Mouse (Mus musculus): Measurements from ENCODE around the gene Lbh. TPM values are rescaled to one million over a fixed set of nuclear protein-coding genes. Genes with fewer than 3 reads are reported as not detected.

Gene Lbh
- total RNA-seq, 2 experiments from 2014 or later = 46.5 to 47.0 TPM

DNA sequence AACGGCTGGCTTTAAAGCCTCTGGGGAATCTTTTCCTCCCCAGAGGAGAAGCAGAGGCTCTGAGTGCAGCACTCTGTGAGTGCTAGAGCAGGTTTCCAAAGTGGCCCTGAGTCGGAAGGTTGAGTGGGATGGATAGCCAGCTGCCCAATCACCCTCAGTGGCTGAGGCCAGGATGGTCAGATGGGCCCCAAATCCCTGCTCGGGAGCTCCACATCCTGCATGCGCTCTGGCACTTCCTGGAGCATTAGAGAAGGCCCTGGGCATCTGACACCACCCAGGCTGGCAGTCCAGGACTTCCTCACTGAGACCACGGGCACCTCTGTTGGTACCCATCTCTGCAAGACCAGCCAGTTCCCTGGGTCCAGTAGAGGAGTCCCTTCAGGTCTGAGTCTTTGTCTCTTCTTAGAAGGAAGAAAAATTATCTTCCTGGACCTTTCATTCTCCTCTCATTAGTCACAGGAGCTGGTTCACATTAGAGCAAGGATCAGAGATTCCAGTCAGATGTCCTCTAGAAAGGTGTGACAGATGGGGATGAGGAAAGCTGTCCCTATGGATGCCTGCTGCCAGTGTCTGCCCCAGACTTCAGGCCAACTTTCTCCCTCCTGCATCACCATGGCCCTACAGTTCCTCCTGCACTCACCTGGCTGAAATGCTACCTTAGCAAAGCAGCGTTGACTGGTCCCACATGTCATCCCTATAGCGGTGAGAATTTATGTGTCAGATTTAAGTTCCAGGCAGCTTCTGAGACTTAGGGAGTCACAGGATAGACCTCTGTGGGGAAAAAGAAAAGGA, 8.8 kb upstream of the Lbh start:
- DNase-seq (ENCODE audit: low spot score in 2 of 2) = peak in 1 of 2 experiments; percentile 1

DNA sequence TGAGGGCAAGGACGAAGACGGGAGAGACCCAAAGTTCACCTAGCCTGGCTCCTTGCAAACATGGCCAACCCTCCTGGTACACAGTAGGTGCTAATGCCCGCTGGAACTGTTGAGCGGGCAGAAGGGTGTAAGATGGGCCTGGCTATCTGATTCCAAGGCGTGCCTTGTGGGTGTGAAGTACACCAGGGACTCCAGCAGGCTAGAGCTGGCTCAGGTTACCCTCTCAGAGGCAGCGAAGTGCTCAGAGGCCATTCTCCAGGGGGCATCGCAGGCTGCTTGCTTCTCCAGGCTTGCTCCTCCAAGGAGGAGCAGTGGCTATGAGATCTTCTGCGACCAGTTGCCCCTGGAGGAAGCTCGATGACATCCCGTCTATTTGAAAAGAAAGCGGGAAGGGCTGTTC, 6.8 kb upstream of the Lbh start:
- peak in 1 of 2 experiments; percentile 2 for DNase-seq (ENCODE audit: low spot score in 2 of 2)

DNA sequence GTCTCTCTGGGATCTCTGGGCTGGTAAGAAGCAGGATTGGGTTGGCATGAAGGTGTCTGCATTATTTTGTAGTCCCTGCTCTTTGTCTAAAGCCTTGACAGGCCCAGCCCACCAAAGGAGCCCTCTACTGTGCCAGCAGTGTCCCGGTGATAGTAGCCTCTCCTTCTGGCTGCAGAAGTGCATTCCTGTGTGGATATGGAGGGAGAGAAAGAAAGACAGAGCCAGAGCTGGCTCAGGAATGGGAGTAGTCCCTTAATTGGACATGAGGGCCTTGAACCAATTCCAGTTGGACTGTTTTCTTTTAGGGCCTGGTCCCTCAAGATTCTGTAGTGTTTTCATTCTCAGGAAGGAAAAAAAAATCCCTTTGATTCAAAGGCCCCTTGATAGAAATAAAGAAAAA, 6.4 kb upstream of the Lbh start:
- no peak for DNase-seq (ENCODE audit: low spot score in 2 of 2)

- DNase-seq (ENCODE audit: low spot score in 2 of 2) = no peak
Measured at GRCm38 (mm10) chr17:72914082-72914481, 4.0 kb upstream of the Lbh start.

DNA sequence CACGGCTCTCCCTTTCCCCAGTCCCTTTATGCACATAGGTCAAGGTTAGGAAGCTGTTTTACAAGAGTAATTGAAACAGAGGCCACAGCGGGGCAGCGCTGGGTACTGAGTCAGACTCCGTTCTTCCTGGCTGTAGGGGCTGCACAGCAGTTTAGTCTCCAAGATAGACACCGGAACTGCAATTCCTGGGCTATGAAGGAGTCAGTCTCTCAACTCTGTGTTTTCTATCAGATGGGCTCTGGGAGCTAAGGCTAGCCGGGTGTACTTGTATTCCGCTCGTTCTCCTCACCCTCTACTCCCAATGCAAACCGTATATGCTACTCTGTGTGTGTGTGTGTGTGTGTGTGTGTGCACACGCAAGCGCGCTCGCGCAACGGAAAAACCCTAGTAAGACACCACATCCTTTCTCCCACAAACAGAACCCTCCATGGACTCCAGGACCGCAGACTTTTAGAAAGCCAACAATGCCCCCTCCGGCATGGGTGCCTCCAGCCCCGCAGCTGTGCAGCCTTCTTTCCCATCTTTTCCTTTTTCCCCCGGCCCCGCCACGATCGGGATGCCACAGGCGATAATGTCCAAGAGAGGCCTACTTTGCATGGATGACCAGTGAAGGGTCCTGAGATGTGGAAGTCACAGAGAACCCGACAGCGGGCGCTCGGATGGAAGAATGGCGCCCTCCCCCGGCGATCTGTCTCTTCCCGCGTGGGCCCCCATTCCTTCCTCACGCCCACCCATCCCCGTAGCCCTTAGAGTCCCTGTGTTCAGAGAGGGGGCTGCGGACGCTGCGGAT, 669 bp upstream of the Lbh start:
- peak; percentile 78 to 84 for DNase-seq (ENCODE audit: low spot score in 2 of 2)

- DNase-seq (ENCODE audit: low spot score in 2 of 2) = peak; percentile 58 to 63
Measured at GRCm38 (mm10) chr17:72918571-72919541, 751 bp downstream of the Lbh start.

DNA sequence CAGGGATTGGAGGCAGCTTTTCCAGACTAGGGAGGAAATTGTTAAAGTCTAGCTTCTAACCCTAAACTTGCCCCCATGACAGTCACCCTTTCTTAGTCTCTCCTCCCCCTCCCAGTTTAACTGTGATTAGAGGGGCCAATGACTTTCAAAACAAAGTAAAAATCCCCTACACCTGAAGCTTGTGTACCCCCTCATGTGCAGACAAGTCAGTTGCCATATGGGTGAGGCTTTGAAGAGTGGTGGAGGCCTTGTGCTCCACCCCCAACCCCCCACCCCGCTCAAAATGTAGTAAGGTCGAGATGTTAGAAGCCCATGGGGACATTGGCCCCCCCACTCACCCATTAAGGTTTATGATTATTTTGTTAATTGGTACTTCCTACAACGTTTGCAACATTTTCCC, 1.5 kb downstream of the Lbh start:
- no peak for DNase-seq (ENCODE audit: low spot score in 2 of 2)

DNA sequence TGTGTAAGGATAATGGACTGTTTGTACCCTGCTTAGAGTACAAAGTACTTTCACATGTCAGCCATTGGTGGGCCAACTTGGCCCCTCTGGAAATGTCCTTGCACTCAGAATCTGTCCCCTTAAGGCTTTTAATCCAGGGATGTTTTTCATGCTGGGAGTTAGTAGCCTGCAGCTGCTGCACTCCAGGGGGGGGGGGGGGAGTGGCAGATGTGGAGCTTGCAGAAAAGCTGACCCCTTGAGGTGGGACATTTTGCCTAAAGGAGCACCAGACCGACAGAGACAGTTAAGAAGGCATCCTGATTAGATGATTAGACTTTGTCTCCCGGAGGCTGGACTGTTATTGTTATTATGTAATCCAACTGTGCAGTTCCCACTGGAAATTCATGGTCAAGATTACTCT, 2.3 kb downstream of the Lbh start:
- no peak for DNase-seq (ENCODE audit: low spot score in 2 of 2)

GRCm38 (mm10) chr17:72920971-72921370, 2.9 kb downstream of the Lbh start:
- no peak for DNase-seq (ENCODE audit: low spot score in 2 of 2)

- no peak for DNase-seq (ENCODE audit: low spot score in 2 of 2)
Measured at GRCm38 (mm10) chr17:72922206-72922605, 4.1 kb downstream of the Lbh start.

DNA sequence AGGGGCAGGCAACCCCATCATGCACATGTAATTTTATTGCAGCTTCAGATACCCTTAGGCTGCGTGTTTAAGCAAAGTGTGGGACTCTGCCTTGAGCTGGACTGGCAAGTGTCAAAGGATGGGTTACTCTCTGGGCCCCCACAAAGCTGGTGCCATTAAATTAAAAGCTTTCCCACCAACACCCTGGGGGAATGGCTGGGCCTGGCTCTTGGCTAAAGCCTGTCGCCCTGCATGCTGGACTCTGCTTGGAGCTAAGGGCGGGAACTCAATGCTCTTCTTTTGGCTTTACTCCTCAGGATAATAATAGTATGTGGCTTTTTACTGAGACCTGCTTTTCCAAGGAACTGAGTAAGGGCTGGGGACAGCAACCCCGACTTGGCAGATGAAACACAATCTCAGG, 5.2 kb downstream of the Lbh start:
- DNase-seq (ENCODE audit: low spot score in 2 of 2) = no peak

- DNase-seq (ENCODE audit: low spot score in 2 of 2) = no peak
Measured at GRCm38 (mm10) chr17:72924295-72924694, 6.2 kb downstream of the Lbh start.

DNA sequence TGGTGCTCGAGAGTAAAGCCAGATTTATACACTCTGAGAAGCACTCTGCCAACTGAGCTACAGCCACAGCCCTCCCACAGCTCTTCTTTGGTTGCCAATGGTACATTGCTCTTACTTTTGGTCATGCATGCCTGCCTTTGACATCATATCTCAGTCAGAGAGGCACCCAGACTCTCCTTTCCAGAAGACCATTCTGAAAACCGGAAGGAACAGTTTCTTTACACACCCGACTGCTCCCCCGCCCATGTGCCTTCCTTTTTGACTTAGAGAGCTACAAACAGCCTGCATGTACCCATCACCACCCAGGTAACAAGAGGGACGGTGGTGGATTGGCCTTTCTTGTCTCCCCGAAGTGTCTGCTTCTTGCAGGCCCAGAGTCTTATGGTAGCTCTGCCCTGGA, 7.0 kb downstream of the Lbh start:
- DNase-seq (ENCODE audit: low spot score in 2 of 2) = no peak

- DNase-seq (ENCODE audit: low spot score in 2 of 2) = peak; percentile 67 to 73
Measured at GRCm38 (mm10) chr17:72925804-72926617, 7.9 kb downstream of the Lbh start.

- no peak for DNase-seq (ENCODE audit: low spot score in 2 of 2)
Measured at GRCm38 (mm10) chr17:72926994-72927393, 8.9 kb downstream of the Lbh start.

GRCm38 (mm10) chr17:72933116-72933515, 15.0 kb downstream of the Lbh start:
- no peak for DNase-seq (ENCODE audit: low spot score in 2 of 2)

GRCm38 (mm10) chr17:72934146-72934545, 16.0 kb downstream of the Lbh start:
- no peak for DNase-seq (ENCODE audit: low spot score in 2 of 2)

DNA sequence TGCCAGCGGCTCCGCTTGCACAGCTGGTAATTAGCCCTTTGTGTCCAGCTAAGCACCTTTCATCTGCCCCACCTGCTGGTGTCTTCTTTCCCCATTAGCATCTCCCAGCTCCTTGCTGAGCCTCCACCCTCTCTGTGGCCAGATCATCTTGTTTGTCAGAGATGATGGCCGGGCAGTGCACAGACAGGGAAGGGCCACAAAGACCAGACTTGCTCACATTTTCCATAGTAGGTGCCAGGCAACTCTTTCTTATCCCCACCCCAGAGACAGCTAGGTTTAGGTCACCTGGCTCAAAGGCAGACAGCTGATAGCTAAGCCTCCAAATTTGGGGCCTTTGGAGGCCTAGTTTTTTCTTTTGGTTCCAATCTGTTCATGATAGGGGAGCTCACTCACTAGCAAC, 16.5 kb downstream of the Lbh start:
- no peak for DNase-seq (ENCODE audit: low spot score in 2 of 2)

DNA sequence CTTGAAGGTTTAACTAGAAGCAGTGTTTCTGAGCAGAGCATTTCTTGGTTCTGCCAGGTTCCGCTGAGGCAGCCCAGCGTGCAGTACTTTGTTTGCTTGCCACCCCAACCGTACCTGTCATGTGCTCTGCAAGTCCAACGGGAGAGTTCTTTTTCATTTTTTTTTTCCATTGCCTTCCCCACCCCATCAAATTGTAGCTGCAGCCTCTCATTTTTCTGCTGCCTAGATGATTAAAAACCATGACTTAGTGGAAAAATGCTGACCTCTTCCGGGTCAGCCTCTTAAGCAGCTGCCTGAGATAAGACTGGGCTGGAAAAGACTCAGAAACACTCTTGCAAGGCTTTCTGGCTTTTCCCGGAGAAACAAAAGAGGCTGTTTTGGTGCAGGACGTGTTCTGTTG, 17.8 kb downstream of the Lbh start:
- no peak for DNase-seq (ENCODE audit: low spot score in 2 of 2)

DNA sequence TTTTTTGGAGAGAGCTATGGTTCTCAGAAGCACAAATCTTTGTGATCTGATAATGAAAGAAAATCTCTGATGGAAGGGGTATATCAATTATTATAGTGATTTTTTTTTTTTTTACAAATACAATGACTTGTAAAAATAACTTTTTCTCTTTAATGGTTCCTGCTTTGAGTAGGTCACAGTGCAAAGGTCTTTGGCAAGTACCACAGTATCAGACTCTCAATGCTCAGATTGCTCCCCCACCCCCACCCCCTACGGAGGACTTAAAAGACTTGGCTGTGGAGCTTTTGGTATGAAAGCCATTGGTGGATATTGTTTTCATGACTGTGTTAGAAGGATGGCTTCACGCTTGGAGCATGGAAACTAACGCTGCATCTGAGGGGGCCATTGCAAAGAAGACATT, 18.2 kb downstream of the Lbh start:
- no peak for DNase-seq (ENCODE audit: low spot score in 2 of 2)

GRCm38 (mm10) chr17:72937204-72937603, 19.1 kb downstream of the Lbh start:
- no peak for DNase-seq (ENCODE audit: low spot score in 2 of 2)

Measured in layer of hippocampus, postnatal 10 days (tissue).